Mouse (Mus musculus): ENCODE measurements around the gene Fgl2. TPM values are rescaled to one million over a fixed set of nuclear protein-coding genes. Genes with fewer than 3 reads are reported as not detected.

Fgl2 gene
- polyA plus RNA-seq, 1 experiment from 2014 or later = 6.2 TPM

- Histone ChIP-seq H3K27ac (ENCODE audit: low read length) (no peak overlapping the region), H3K27me3 (ENCODE audit: control insufficient read depth, insufficient read depth, low read length) (no peaks in the 10 kb centered on the region), H3K9ac (replicated peaks; ENCODE audit: low read depth, low read length) (no peak overlapping the region), H3K4me1 (ENCODE audit: control insufficient read depth, insufficient read depth, low read length) (no peaks in the 10 kb centered on the region), H3K4me2 (replicated peaks; ENCODE audit: low read depth, low read length) (no peak overlapping the region), H3K9me3 (ENCODE audit: control insufficient read depth, low read depth, low read length) (no peaks in the 10 kb centered on the region), H3K4me3 (ENCODE audit: low read depth, low read length) (no peak overlapping the region), H3K36me3 (ENCODE audit: control insufficient read depth, insufficient read depth, low read length) (no peaks in the 10 kb centered on the region)
- ATAC-seq (ENCODE audit: insufficient number of reproducible peaks, insufficient read depth, low FRiP score, low read depth) = no peak
Measured at GRCm38 (mm10) chr5:21351678-21352077, 20.8 kb upstream of the Fgl2 start.

GRCm38 (mm10) chr5:21358648-21359047 lies 13.8 kb upstream of the Fgl2 start:
- H3K9me3 ChIP-seq (ENCODE audit: control insufficient read depth, low read depth, low read length) = no peaks in the 10 kb centered on the region
- no peaks in the 10 kb centered on the region for H3K27me3 ChIP-seq (ENCODE audit: control insufficient read depth, insufficient read depth, low read length)
- ATAC-seq (ENCODE audit: insufficient number of reproducible peaks, insufficient read depth, low FRiP score, low read depth) = no peak
- H3K9ac ChIP-seq (replicated peaks; ENCODE audit: low read depth, low read length) = no peak overlapping the region
- no peaks in the 10 kb centered on the region for H3K36me3 ChIP-seq (ENCODE audit: control insufficient read depth, insufficient read depth, low read length)
- H3K27ac ChIP-seq (ENCODE audit: low read length) = no peak overlapping the region
- no peak overlapping the region for H3K4me3 ChIP-seq (ENCODE audit: low read depth, low read length)
- WGBS = 81% methylated on average over 3 of the region's 3 CpGs
- no peaks in the 10 kb centered on the region for H3K4me1 ChIP-seq (ENCODE audit: control insufficient read depth, insufficient read depth, low read length)
- no peak overlapping the region for H3K4me2 ChIP-seq (replicated peaks; ENCODE audit: low read depth, low read length)

GRCm38 (mm10) chr5:21363343-21363742 lies 9.1 kb upstream of the Fgl2 start:
- H3K4me3 ChIP-seq (ENCODE audit: low read depth, low read length) = no peak overlapping the region
- H3K36me3 ChIP-seq (ENCODE audit: control insufficient read depth, insufficient read depth, low read length) = no peaks in the 10 kb centered on the region
- no peaks in the 10 kb centered on the region for H3K27me3 ChIP-seq (ENCODE audit: control insufficient read depth, insufficient read depth, low read length)
- H3K27ac ChIP-seq (ENCODE audit: low read length) = no peak overlapping the region
- no peaks in the 10 kb centered on the region for H3K9me3 ChIP-seq (ENCODE audit: control insufficient read depth, low read depth, low read length)
- 59% methylated on average over 3 of the region's 3 CpGs for WGBS
- ATAC-seq (ENCODE audit: insufficient number of reproducible peaks, insufficient read depth, low FRiP score, low read depth) = no peak
- H3K9ac ChIP-seq (replicated peaks; ENCODE audit: low read depth, low read length) = no peak overlapping the region
- no peak overlapping the region for H3K4me2 ChIP-seq (replicated peaks; ENCODE audit: low read depth, low read length)
- no peaks in the 10 kb centered on the region for H3K4me1 ChIP-seq (ENCODE audit: control insufficient read depth, insufficient read depth, low read length)

- no peak overlapping the region for H3K4me2 ChIP-seq (replicated peaks; ENCODE audit: low read depth, low read length)
- WGBS = 68% methylated on average over 4 of the region's 4 CpGs
Measured at GRCm38 (mm10) chr5:21366338-21367053, 5.9 kb upstream of the Fgl2 start.

GRCm38 (mm10) chr5:21367514-21367913 lies 4.9 kb upstream of the Fgl2 start:
- WGBS = 44% methylated on average over 2 of the region's 2 CpGs
- H3K27ac ChIP-seq (ENCODE audit: low read length) = no peak overlapping the region
- no peaks in the 10 kb centered on the region for H3K27me3 ChIP-seq (ENCODE audit: control insufficient read depth, insufficient read depth, low read length)
- H3K9me3 ChIP-seq (ENCODE audit: control insufficient read depth, low read depth, low read length) = no peaks in the 10 kb centered on the region
- no peak overlapping the region for H3K9ac ChIP-seq (replicated peaks; ENCODE audit: low read depth, low read length)
- H3K4me3 ChIP-seq (ENCODE audit: low read depth, low read length) = no peak overlapping the region
- H3K36me3 ChIP-seq (ENCODE audit: control insufficient read depth, insufficient read depth, low read length) = no peaks in the 10 kb centered on the region
- 0 out of 2 replicates have a peak, but pooled peaks cover 3% of the 10 kb centered on the region for H3K4me1 ChIP-seq (ENCODE audit: control insufficient read depth, insufficient read depth, low read length)
- H3K4me2 ChIP-seq (replicated peaks; ENCODE audit: low read depth, low read length) = no peak overlapping the region
- ATAC-seq (ENCODE audit: insufficient number of reproducible peaks, insufficient read depth, low FRiP score, low read depth) = no peak

More at GRCm38 (mm10) chr5:21366338-21367053, 5.9 kb upstream of the Fgl2 start:
- Histone ChIP-seq H3K27ac (ENCODE audit: low read length) (no peak overlapping the region), H3K4me3 (ENCODE audit: low read depth, low read length) (no peak overlapping the region), H3K27me3 (ENCODE audit: control insufficient read depth, insufficient read depth, low read length) (no peaks in the 10 kb centered on the region), H3K36me3 (ENCODE audit: control insufficient read depth, insufficient read depth, low read length) (no peaks in the 10 kb centered on the region), H3K9ac (replicated peaks; ENCODE audit: low read depth, low read length) (no peak overlapping the region), H3K4me1 (ENCODE audit: control insufficient read depth, insufficient read depth, low read length) (no peaks in the 10 kb centered on the region), H3K9me3 (ENCODE audit: control insufficient read depth, low read depth, low read length) (no peaks in the 10 kb centered on the region)
- ATAC-seq (ENCODE audit: insufficient number of reproducible peaks, insufficient read depth, low FRiP score, low read depth) = no peak

- H3K9me3 ChIP-seq (ENCODE audit: control insufficient read depth, low read depth, low read length) = no peaks in the 10 kb centered on the region
- H3K36me3 ChIP-seq (ENCODE audit: control insufficient read depth, insufficient read depth, low read length) = no peaks in the 10 kb centered on the region
- H3K27me3 ChIP-seq (ENCODE audit: control insufficient read depth, insufficient read depth, low read length) = no peaks in the 10 kb centered on the region
- H3K4me1 ChIP-seq (ENCODE audit: control insufficient read depth, insufficient read depth, low read length) = 0 out of 2 replicates have a peak, but pooled peaks cover 3% of the 10 kb centered on the region
- H3K27ac ChIP-seq (ENCODE audit: low read length) = no peak overlapping the region
- ATAC-seq (ENCODE audit: insufficient number of reproducible peaks, insufficient read depth, low FRiP score, low read depth) = no peak
- H3K4me3 ChIP-seq (ENCODE audit: low read depth, low read length) = no peak overlapping the region
- H3K4me2 ChIP-seq (replicated peaks; ENCODE audit: low read depth, low read length) = no peak overlapping the region
- H3K9ac ChIP-seq (replicated peaks; ENCODE audit: low read depth, low read length) = no peak overlapping the region
- 89% methylated on average over 5 of the region's 5 CpGs for WGBS
Measured at GRCm38 (mm10) chr5:21370218-21370947, 2.1 kb upstream of the Fgl2 start.

- ATAC-seq (ENCODE audit: insufficient number of reproducible peaks, insufficient read depth, low FRiP score, low read depth) = no peak
- Histone ChIP-seq H3K27ac (ENCODE audit: low read length) (no peak overlapping the region), H3K36me3 (ENCODE audit: control insufficient read depth, insufficient read depth, low read length) (no peaks in the 10 kb centered on the region), H3K9ac (replicated peaks; ENCODE audit: low read depth, low read length) (no peak overlapping the region), H3K27me3 (ENCODE audit: control insufficient read depth, insufficient read depth, low read length) (no peaks in the 10 kb centered on the region), H3K9me3 (ENCODE audit: control insufficient read depth, low read depth, low read length) (no peaks in the 10 kb centered on the region), H3K4me1 (ENCODE audit: control insufficient read depth, insufficient read depth, low read length) (0 out of 2 replicates have a peak, but pooled peaks cover 3% of the 10 kb centered on the region), H3K4me2 (replicated peaks; ENCODE audit: low read depth, low read length) (peak overlapping the region; percentile 94; the same call in 1 of the 2 replicates), H3K4me3 (ENCODE audit: low read depth, low read length) (peak overlapping the region; percentile 37; the same call in 1 of the 2 replicates)
- 49% methylated on average over 5 of the region's 5 CpGs for WGBS
Measured at GRCm38 (mm10) chr5:21371920-21372319, 522 bp upstream of the Fgl2 start.

- H3K4me1 ChIP-seq (ENCODE audit: control insufficient read depth, insufficient read depth, low read length) = 0 out of 2 replicates have a peak, but pooled peaks cover 3% of the 10 kb centered on the region
- H3K9me3 ChIP-seq (ENCODE audit: control insufficient read depth, low read depth, low read length) = no peaks in the 10 kb centered on the region
- peak overlapping the region; percentile 37; the same call in 1 of the 2 replicates for H3K4me3 ChIP-seq (ENCODE audit: low read depth, low read length)
- H3K27me3 ChIP-seq (ENCODE audit: control insufficient read depth, insufficient read depth, low read length) = no peaks in the 10 kb centered on the region
- H3K4me2 ChIP-seq (replicated peaks; ENCODE audit: low read depth, low read length) = peak overlapping the region; percentile 94
- no peaks in the 10 kb centered on the region for H3K36me3 ChIP-seq (ENCODE audit: control insufficient read depth, insufficient read depth, low read length)
- H3K9ac ChIP-seq (replicated peaks; ENCODE audit: low read depth, low read length) = no peak overlapping the region; the same call in 1 of the 2 replicates
- no peak for ATAC-seq (ENCODE audit: insufficient number of reproducible peaks, insufficient read depth, low FRiP score, low read depth)
- 65% methylated on average over 7 of the region's 7 CpGs for WGBS
- no peak overlapping the region for H3K27ac ChIP-seq (ENCODE audit: low read length)
Measured at GRCm38 (mm10) chr5:21373180-21373518, 707 bp downstream of the Fgl2 start.
